Mouse (Mus musculus): ENCODE results near the gene Pfdn5. TPM values are rescaled to one million over a fixed set of nuclear protein-coding genes. Genes with fewer than 3 reads are reported as not detected.

Pfdn5 gene
- polyA plus RNA-seq (2012; fragmentation: generic; extraction: Trizol) = 100 to 1,000 TPM; 724 to 828 TPM

DNA sequence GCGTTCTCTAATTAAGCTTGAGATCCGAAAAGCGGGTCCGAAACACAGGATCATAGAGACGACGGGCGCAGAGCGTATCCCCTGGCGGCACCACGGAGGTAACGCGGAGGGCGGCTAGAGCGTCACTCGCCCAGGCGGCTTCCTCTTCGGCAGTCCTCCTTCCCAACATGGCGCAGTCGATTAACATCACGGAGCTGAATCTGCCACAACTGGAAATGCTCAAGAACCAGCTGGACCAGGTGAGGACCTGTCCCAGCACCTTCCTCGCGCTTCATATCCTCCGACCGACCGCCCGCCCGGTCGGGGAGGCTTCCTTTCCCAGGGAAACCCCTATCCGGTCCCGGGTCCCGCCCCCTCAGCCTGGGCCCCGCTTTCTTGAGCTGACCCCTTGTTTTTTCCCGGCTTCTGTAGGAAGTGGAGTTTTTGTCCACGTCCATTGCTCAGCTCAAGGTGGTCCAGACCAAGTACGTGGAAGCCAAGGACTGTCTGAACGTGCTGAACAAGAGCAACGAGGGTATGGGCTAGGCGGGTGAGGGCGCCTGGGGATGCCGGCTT, at the start of gene Pfdn5:
Gene Pfdn5 (plus strand): TSS at position 95 of the 555 bp plus-strand sequence.

GRCm38 (mm10) chr15:102279092-102279782, 46.7 kb upstream of the Pfdn5 start, which contains the start of gene Mfsd5:
Gene Mfsd5, plus strand, starts transcription at chr15:102279454.

GRCm38 (mm10) chr15:102295633-102296367, 30.1 kb upstream of the Pfdn5 start, which contains the start of gene Espl1:
Gene Espl1, plus strand, starts transcription at chr15:102296266.

GRCm38 (mm10) chr15:102331610-102332015, 5.7 kb downstream of the Pfdn5 start, which contains the start of gene Myg1:
Gene Myg1, plus strand, starts transcription at chr15:102331709.

GRCm38 (mm10) chr15:102350138-102350941, 24.4 kb downstream of the Pfdn5 start, which contains the start of gene Aaas:
Gene Aaas, minus strand, starts transcription at chr15:102350771.

DNA sequence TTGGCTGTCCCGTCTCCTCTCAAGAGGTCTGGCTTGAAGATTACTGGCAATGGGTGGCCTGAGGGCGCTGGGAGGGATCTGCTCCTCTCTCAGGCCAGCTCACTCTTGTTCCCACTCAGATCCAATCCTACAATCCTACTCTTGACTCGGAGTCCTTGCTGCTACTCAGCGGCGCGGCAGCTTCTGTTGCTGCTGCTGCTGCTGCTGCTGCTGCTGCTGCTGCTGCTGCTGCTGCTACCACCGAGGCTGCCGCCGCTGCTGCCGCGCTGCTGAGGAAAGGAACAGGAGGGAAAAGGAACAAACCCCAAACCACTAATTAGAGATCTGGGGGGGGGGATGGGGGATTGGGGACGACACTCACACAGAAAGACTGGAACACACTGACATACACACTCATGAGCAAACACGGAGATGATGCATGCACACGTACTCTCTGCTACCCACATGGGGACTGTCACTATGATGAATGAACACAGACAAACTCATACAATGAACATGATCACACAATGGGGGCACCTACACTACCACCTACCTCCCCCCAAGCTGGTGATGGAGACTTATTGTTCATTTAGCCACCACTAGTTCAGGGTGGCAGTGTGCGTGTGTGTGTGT, 40.9 kb downstream of the Pfdn5 start, which contains the start of gene Sp7:
Gene Sp7 (minus strand): TSS at position 450 of the 612 bp plus-strand sequence.

Other genes with a start within 250 kb of the Pfdn5 start
- gene Tns2, start 225.7 kb upstream of the Pfdn5 start, polyA plus RNA-seq (2012; fragmentation: generic; extraction: Trizol) = 100 to 1,000 TPM; 101 to 364 TPM
- gene Spryd3, start 189.9 kb upstream of the Pfdn5 start, polyA plus RNA-seq (2012; fragmentation: generic; extraction: Trizol) = 10 to 100 TPM; 36.8 to 50.9 TPM
- gene Igfbp6, start 181.8 kb upstream of the Pfdn5 start, polyA plus RNA-seq (2012; fragmentation: generic; extraction: Trizol) = 10 to 100 TPM; 11.1 to 12.6 TPM
- gene Soat2, start 175.6 kb upstream of the Pfdn5 start, polyA plus RNA-seq (2012; fragmentation: generic; extraction: Trizol) = under 1 TPM; 0.05 to 0.31 TPM
- gene Zfp740, start 122.9 kb upstream of the Pfdn5 start, polyA plus RNA-seq (2012; fragmentation: generic; extraction: Trizol) = 10 to 100 TPM in 1 of 2 experiments, 1 to 10 TPM in 1; 9.8 to 56.6 TPM
- 100 to 1,000 TPM in 1 of 2 experiments, 10 to 100 TPM in 1; 22.5 to 249 TPM for gene Csad, start 121.4 kb upstream of the Pfdn5 start, polyA plus RNA-seq (2012; fragmentation: generic; extraction: Trizol)
- 100 to 1,000 TPM in 1 of 2 experiments, 1 to 10 TPM in 1; 4.6 to 133 TPM for gene Itgb7, start 94.2 kb upstream of the Pfdn5 start, polyA plus RNA-seq (2012; fragmentation: generic; extraction: Trizol)
- gene Rarg, start 68.6 kb upstream of the Pfdn5 start, polyA plus RNA-seq (2012; fragmentation: generic; extraction: Trizol) = 100 to 1,000 TPM; 110 to 187 TPM
- under 1 TPM in 1 of 2 experiments, not detected in 1; 0.11 TPM for gene Gm9918, start 55.6 kb upstream of the Pfdn5 start, polyA plus RNA-seq (2012; fragmentation: generic; extraction: Trizol)
- gene Mfsd5, start 46.7 kb upstream of the Pfdn5 start, polyA plus RNA-seq (2012; fragmentation: generic; extraction: Trizol) = 100 to 1,000 TPM in 1 of 2 experiments, 10 to 100 TPM in 1; 92.5 to 106 TPM
- 10 to 100 TPM; 21.0 to 35.6 TPM for gene Espl1, start 29.9 kb upstream of the Pfdn5 start, polyA plus RNA-seq (2012; fragmentation: generic; extraction: Trizol)
- gene Myg1, start 5.6 kb downstream of the Pfdn5 start, polyA plus RNA-seq (2012; fragmentation: generic; extraction: Trizol) = 100 to 1,000 TPM; 115 to 233 TPM
- 100 to 1,000 TPM in 1 of 2 experiments, 10 to 100 TPM in 1; 78.8 to 232 TPM for gene Aaas, start 24.7 kb downstream of the Pfdn5 start, polyA plus RNA-seq (2012; fragmentation: generic; extraction: Trizol)
- gene Sp7, start 41.1 kb downstream of the Pfdn5 start, polyA plus RNA-seq (2012; fragmentation: generic; extraction: Trizol) = under 1 TPM; 0.02 to 0.09 TPM
- gene Sp1, start 80.0 kb downstream of the Pfdn5 start, polyA plus RNA-seq (2012; fragmentation: generic; extraction: Trizol) = 10 to 100 TPM in 1 of 2 experiments, 1 to 10 TPM in 1; 1.2 to 10.6 TPM
- under 1 TPM; 0.02 to 0.65 TPM for gene Amhr2, start 119.3 kb downstream of the Pfdn5 start, polyA plus RNA-seq (2012; fragmentation: generic; extraction: Trizol)
- 100 to 1,000 TPM; 159 to 189 TPM for gene Prr13, start 132.9 kb downstream of the Pfdn5 start, polyA plus RNA-seq (2012; fragmentation: generic; extraction: Trizol)
- 1,000 to 10,000 TPM in 1 of 2 experiments, 100 to 1,000 TPM in 1; 559 to 1,162 TPM for gene Pcbp2, start 144.4 kb downstream of the Pfdn5 start, polyA plus RNA-seq (2012; fragmentation: generic; extraction: Trizol)
- gene Gm10337, start 177.6 kb downstream of the Pfdn5 start, polyA plus RNA-seq (2012; fragmentation: generic; extraction: Trizol) = not detected
- 10 to 100 TPM in 1 of 2 experiments, 1 to 10 TPM in 1; 4.4 to 17.8 TPM for gene Map3k12, start 190.9 kb downstream of the Pfdn5 start, polyA plus RNA-seq (2012; fragmentation: generic; extraction: Trizol)
- 100 to 1,000 TPM in 1 of 2 experiments, 10 to 100 TPM in 1; 49.0 to 127 TPM for gene Tarbp2, start 192.1 kb downstream of the Pfdn5 start, polyA plus RNA-seq (2012; fragmentation: generic; extraction: Trizol)
- 1 to 10 TPM in 1 of 2 experiments, under 1 TPM in 1; 0.41 to 6.0 TPM for gene Npff, start 198.8 kb downstream of the Pfdn5 start, polyA plus RNA-seq (2012; fragmentation: generic; extraction: Trizol)